Mouse (Mus musculus): Measurements from ENCODE around the gene Mgp. TPM values are rescaled to one million over a fixed set of nuclear protein-coding genes. Genes with fewer than 3 reads are reported as not detected.
A peak's percentile ranks its signal among the peaks of the same experiment; 100 is the strongest.

Gene Mgp
- polyA plus RNA-seq, 1 experiment, result 4,770 TPM

- DNase-seq (ENCODE audit: low spot score), result no peak
Measured at GRCm38 (mm10) chr6:136852348-136852747, 23.3 kb downstream of the Mgp start.

GRCm38 (mm10) chr6:136850267-136850666 lies 25.4 kb downstream of the Mgp start:
- no peak for DNase-seq (ENCODE audit: low spot score)

- DNase-seq (ENCODE audit: low spot score), result no peak
Measured at GRCm38 (mm10) chr6:136848971-136849370, 26.7 kb downstream of the Mgp start.

- no peak for DNase-seq (ENCODE audit: low spot score)
Measured at GRCm38 (mm10) chr6:136848399-136848798, 27.2 kb downstream of the Mgp start.

- DNase-seq (ENCODE audit: low spot score), result peak; percentile 46
Measured at GRCm38 (mm10) chr6:136847790-136848189, 27.8 kb downstream of the Mgp start.

GRCm38 (mm10) chr6:136847267-136847666 lies 28.4 kb downstream of the Mgp start:
- no peak for DNase-seq (ENCODE audit: low spot score)

- DNase-seq (ENCODE audit: low spot score), result no peak
Measured at GRCm38 (mm10) chr6:136845706-136846480, 29.7 kb downstream of the Mgp start.

- no peak for DNase-seq (ENCODE audit: low spot score)
Measured at GRCm38 (mm10) chr6:136844903-136845302, 30.7 kb downstream of the Mgp start.

GRCm38 (mm10) chr6:136837323-136837722 lies 38.3 kb downstream of the Mgp start:
- no peak for DNase-seq (ENCODE audit: low spot score)

GRCm38 (mm10) chr6:136835352-136835751 lies 40.3 kb downstream of the Mgp start, which contains the start of gene Smco3:
Smco3 (minus strand) TSS chr6:136835452.
- no peak for DNase-seq (ENCODE audit: low spot score)

- DNase-seq (ENCODE audit: low spot score), result no peak
Measured at GRCm38 (mm10) chr6:136831712-136832111, 43.9 kb downstream of the Mgp start.

GRCm38 (mm10) chr6:136828681-136829080 lies 46.9 kb downstream of the Mgp start:
- DNase-seq (ENCODE audit: low spot score), result no peak

GRCm38 (mm10) chr6:136827881-136828561 lies 47.6 kb downstream of the Mgp start, which contains the start of gene Wbp11:
Wbp11 (minus strand) TSS chr6:136828233.
- peak; percentile 94 for DNase-seq (ENCODE audit: low spot score)

GRCm38 (mm10) chr6:136827516-136827880 lies 48.1 kb downstream of the Mgp start, which contains the start of gene BC049715:
BC049715 (plus strand) TSS chr6:136827626.
- DNase-seq (ENCODE audit: low spot score), result no peak

- no peak for DNase-seq (ENCODE audit: low spot score)
Measured at GRCm38 (mm10) chr6:136827116-136827515, 48.5 kb downstream of the Mgp start.

- no peak for DNase-seq (ENCODE audit: low spot score)
Measured at GRCm38 (mm10) chr6:136824987-136825386, 50.6 kb downstream of the Mgp start.

Other genes starting within 250 kb of the Mgp start
- 14.3 and 15.9 TPM in 2 replicates for gene Plbd1, start 213.9 kb downstream of the Mgp start, polyA plus RNA-seq (2012; rRNA removed)
- gene Gucy2c, start 94.1 kb downstream of the Mgp start, polyA plus RNA-seq (2012; rRNA removed), result 0.04 and 0.06 TPM in 2 replicates
- gene Hist4h4, start 71.4 kb downstream of the Mgp start, polyA plus RNA-seq (2012; rRNA removed), result 0.17 and 0.18 TPM in 2 replicates
- 152 and 198 TPM in 2 replicates for gene H2afj, start 67.6 kb downstream of the Mgp start, polyA plus RNA-seq (2012; rRNA removed)
- 0.40 and 0.52 TPM in 2 replicates for gene BC049715, start 48.2 kb downstream of the Mgp start, polyA plus RNA-seq (2012; rRNA removed)
- 31.2 and 40.7 TPM in 2 replicates for gene Wbp11, start 47.6 kb downstream of the Mgp start, polyA plus RNA-seq (2012; rRNA removed)
- gene Smco3, start 40.4 kb downstream of the Mgp start, polyA plus RNA-seq (2012; rRNA removed), result 0.13 and 0.14 TPM in 2 replicates
- gene Art4, start 18.1 kb downstream of the Mgp start, polyA plus RNA-seq (2012; rRNA removed), result 11.8 and 14.6 TPM in 2 replicates
- gene Erp27, start 46.4 kb upstream of the Mgp start, polyA plus RNA-seq (2012; rRNA removed), result 0.25 TPM in 2 replicates
- gene Pde6h, start 48.0 kb upstream of the Mgp start, polyA plus RNA-seq (2012; rRNA removed), result 0.72 and 1.1 TPM in 2 replicates
- 141 and 144 TPM in 2 replicates for gene Arhgdib, start 66.1 kb upstream of the Mgp start, polyA plus RNA-seq (2012; rRNA removed)